Mouse (Mus musculus) layer of hippocampus, postnatal 25 days (tissue): ENCODE results near the gene Kcnj9. TPM values are rescaled to one million over a fixed set of nuclear protein-coding genes. Genes with fewer than 3 reads are reported as not detected.

ENCODE experiments used
- DNase-seq, 2 experiments: peaks; one replicate each; pipeline ENCODE4 v3.0.0; 2022; ENCODE audit warnings: mixed read lengths in 2 of 2, low spot score in 1 of 2; ENCODE audit errors: extremely low spot score in 1 of 2
- total RNA-seq, 2 experiments: library from RNA; stranded (reverse); gene quantifications; 2 replicates each; pipeline ENCODE4 v1.2.3; 2021

Gene Kcnj9
- total RNA-seq, 2 experiments from 2014 or later = 59.0 to 68.9 TPM

GRCm38 (mm10) chr1:172313613-172314411 lies 15.3 kb downstream of the Kcnj9 start:
- DNase-seq = no peak

DNA sequence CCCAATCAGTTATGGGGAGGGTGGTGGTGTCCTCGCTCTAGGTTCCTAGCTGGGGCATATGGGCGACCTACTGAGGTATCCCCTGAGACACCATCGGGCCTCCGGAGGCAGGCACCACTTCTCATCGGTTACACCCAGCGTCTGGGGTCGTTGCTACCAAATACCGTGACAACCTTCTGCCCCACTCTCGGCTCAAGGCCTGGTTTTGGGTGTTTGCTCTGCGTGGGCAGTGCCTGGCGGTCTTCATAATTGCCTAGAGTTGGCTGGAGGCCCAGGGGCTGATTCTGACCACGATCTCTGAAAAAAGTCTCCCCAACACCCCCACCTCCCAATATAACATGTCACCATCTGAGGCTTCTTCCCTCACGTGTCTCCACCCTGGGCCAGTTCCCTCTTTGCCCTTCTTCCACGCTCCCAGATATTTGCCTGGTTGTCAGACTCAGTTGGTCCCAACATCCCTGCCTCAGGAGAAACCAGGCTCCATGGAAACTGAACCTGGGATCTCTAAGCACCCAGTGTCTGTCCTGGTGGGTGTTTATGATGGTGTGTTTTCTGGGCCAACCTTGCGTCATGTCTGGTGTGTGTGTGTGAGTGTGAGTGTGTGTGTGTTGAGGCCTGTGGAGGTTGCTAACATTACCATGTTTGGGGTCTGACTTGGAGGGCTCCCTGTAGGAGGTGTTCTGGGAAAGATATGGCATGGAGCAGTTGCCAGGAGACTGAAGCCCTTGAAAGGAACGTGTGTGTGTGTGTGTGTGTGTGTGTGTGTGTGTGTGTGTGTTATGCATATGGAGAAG lies 16.2 kb downstream of the Kcnj9 start:
- DNase-seq = no peak

DNA sequence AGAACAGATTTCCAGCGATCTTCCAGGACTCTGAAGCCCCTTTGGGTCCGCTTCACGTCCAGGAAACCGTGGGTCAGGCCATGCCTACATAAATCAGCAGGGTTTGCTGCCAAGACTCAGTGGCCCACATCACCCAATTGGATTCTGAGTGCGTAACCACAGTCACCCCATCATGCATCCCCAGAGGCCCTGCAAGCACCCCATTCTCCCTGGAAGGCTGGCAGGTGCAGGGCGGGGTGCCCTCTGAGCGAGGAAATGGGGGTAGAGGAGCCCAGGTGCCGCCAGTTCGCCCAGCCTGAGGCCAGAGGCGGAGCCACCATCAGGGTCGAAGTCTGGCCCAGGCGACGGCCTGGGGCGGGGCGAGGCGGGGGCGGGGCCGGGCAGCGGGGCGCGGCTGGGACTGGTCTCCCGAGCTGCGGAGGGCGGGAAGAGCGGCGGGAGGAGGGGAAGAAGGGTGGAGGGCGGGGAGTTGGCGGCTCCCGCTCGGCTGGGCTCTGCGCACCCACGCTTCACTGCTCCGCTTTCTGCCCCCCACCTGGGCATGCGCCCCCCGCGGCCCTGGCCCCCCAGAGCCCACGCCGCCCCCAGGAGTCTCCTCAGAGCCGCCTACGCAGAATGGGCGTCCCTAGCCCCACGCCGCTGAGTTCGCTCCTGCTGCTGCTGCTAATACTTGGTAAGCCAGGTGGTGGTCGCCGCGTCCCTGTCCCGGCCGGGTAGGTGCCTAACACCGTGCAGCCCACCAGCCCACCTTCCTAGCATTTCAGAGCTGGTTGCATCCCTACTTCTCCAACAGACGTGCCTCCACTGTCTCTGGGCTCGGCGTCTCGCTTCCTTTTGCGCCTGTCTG lies 17.0 kb downstream of the Kcnj9 start:
- peak in 1 of 2 experiments; percentile 61 for DNase-seq

DNA sequence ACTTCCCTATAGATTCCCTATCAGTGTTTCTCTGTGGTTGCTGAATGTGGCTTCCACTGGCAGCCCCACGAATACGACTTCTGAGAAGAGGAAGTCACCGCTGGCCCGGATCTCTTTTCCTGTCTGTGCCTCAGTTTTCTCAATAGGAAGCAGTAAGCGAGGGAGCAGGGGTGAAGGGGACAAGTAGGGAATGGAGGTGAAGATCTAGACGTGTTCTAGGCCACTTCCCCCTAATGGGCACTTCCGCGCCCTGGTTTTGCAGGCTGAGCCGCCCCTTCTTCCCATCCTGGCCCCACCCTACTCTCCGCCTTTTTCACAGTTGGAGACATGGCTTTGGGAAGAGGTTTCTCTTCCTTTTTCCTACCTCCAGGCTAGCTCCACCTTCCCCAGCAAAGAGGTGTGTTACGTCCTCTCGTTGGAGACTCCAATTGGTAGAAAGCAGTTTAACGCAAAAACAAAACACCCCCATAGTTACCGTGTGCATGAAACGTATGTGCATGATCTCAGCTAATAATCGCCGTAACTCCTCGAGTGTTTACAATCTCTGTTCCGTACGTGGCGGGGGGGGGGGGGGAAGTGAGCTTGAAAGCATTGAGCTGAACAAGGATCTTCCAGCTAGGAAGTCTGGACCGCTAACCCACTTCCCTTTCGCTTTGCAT lies 17.7 kb downstream of the Kcnj9 start:
- DNase-seq = no peak

DNA sequence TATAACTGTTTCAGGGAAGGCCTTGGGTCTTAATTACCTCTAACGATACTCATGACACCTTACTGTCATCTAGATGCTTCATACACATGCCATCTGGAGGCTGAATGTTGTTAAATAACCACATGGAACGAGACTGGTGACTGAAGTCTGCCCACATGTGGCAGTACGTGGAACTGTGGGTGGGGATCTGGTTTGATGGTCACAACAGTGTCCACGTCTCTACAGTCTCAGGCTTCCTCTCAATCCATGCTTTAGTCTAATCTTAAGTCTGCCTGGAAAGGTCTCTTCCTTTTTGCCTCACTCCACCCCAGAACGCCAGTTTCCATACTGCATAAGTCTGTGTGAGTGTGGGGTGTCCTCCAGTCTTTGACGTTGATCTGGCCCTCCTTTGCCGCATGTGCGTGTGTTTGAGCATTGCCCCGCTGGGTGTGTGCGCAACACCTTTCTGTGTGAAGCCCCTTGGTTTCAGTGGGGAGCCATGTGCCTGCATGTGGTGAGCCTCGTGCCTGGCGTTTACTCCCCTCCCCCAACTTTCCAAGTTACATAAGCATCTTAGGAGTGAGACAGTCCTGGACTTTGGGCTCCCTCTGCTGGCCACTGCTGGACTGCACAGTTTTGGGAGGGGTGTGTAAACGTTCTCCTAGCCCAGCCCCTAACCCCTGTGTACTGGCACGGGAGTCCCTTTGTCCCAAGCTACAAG lies 19.3 kb downstream of the Kcnj9 start:
- DNase-seq = peak; percentile 85 to 97

DNA sequence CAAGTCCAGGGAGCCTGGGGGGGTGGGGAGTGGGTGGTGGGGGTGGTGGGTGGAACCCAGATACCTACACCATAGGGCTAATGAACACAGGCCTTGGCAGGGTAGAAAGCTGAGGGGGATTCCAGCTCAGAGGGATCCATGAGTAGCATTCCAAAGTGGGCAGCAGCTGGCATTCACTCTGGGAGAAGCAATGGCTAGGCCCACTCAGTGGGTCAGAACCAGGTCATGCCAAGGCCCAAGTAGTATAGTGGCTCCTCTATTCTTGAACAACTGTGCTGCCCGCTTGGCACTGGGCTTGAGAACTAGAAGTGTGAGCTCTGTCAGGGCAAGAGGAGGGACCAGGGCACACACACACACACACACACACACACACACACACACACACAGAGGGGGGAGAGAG lies 20.7 kb downstream of the Kcnj9 start:
- DNase-seq = no peak

- no peak for DNase-seq
These were observed 21.2 kb downstream of the Kcnj9 start for GRCm38 (mm10) chr1:172307936-172308335.

DNA sequence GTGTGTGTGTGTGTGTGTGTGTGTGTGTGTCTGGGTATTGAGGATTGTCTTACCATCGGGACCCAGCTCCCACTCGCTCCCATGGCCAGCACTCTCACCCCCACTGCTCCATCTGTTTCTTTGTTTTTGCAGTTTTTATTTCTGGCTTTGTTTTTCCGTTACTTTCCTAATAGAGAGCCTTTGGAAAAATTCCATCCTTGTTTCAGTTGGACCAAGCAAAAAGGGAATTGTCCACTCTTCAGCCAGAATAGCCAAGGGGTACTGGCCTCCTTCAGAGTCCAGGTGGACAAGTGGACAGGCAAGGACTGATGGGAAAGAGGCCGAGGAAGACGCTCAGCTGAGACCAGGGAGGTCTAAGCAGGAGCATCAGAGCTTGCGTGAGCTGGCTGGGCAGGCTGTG lies 22.2 kb downstream of the Kcnj9 start:
- no peak for DNase-seq

GRCm38 (mm10) chr1:172306196-172306595 lies 22.9 kb downstream of the Kcnj9 start:
- DNase-seq = no peak

DNA sequence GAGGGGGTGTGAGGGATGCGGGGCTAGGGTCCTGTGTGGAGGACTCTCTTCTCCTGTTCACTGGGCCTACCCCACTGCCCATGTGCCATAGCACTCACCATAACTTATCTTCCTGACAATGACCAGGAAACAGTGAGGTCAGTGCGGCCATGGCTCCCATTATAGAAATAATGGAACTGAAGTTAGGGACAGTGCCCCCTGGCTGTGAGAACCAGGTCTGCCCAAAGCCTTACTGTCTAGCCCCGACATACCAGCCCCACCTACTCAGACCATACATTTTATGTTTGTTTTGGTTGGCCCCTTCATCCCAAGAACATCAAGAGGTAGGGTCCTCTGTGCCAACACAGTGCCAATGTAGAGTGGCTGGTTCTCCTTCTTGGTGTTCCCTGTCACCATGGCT lies 23.5 kb downstream of the Kcnj9 start:
- no peak for DNase-seq

- DNase-seq = no peak
These were observed 24.0 kb downstream of the Kcnj9 start for GRCm38 (mm10) chr1:172305153-172305552.

- no peak for DNase-seq
These were observed 24.7 kb downstream of the Kcnj9 start for GRCm38 (mm10) chr1:172304443-172304842.

GRCm38 (mm10) chr1:172302851-172303250 lies 26.3 kb downstream of the Kcnj9 start:
- DNase-seq = no peak

GRCm38 (mm10) chr1:172302311-172302710 lies 26.8 kb downstream of the Kcnj9 start:
- no peak for DNase-seq

DNA sequence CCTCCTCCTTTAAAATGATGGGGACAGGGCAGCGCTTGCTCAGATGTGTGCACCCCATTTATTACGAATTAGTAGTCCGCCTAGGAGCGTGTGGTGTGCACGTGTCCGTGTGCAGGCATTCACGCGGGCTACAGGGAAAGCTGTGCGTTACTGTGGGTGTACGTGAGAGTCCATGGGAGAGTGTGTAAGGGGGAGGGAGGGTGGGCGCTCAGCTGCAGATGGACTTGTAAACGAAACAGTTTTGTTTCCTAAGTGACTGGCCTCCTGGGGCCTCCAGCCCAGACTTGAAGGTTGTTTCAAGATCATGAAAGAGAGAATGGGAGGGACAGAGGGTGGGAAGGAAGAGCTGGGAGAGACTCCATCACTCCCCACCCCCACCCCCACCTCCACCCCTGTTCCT lies 27.9 kb downstream of the Kcnj9 start:
- no peak for DNase-seq

DNA sequence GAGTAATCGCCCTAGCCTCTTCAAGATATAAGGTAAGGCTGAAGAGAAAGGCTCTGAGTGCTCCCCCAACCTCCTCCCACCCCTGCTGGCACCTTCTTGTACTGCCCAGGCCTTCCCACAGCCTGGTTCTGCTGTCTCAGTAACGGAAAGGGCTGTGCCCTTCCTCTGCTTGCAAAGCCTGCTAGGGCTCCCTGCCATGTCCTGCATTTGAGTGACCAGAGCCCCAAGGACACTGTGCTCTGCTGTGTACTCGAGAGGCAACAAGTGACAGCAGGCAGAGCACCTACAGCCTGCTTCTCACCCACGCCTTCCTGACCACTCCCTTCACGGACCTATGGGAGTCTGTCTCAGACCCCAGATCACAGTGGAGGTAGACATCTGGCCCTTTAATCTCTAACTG lies 28.9 kb downstream of the Kcnj9 start:
- no peak for DNase-seq

DNA sequence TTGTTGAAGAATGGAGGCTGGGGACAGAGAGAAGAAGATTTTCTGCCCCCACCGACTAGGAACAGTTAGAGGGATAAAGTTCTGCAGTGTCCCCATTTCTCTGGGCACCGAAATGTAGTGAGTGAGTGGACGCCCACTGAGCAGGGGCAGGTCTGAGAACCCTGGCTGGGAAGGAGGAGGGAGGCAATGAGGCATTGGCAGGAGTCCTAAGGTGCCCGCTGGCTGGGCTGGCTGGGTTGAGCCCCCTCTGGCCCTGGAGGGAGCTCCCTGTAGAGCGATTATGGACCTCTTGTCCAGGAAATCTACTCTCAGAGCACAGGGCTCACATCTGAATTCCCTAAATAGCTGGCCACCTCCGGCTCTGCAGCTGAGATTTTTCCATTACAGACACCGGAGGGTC lies 29.6 kb downstream of the Kcnj9 start:
- DNase-seq = no peak

DNA sequence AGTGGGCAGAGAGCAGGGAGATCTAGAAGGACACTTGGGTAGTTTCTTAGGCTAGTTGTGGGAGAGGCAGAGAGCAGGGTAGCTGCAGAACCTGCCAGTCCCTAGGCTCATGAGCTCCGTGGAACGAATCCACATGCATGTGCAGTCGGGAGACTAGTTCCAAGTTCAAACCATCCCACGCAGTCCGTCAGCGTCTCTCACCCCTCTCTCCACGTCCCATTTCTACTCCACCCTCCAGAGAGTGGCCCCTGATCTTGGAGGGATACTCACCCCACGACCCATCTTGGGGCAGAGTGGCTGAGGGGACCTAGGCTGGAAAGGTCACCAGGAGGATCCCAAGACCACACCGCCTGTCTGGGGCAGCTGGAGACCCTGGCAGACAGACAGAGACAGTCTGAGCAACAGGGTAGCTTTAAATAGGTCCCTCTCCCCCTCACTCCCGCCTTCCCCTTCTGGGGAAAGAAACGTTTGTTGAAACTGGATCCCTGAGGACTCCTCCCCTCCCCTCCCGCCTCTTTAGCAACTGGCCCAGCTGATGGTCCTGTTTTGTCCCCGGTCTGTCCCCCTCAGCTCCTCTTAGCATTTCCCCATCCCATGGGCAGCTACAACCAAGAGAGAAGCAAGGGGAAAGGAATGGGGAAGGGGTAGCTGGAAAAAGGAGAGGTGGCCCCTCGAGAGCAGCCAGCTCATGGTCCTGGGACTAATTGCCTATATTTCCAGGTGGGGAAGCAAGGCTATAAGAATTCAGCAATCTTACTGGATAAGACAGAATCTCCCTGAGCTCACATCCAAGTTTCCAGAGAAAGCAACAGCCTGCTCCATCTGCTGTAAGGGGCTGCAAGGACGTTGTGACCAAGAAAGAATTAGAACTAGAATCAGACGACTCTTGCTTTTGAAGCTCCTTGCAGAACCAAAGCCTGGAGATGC lies 31.2 kb downstream of the Kcnj9 start, which contains the start of gene Atp1a2:
TSS of gene Atp1a2 (minus strand) at position 454 of the 927 bp plus-strand sequence.
- no peak for DNase-seq
